Mouse (Mus musculus): ENCODE data around the gene Fam20a. TPM values are rescaled to one million over a fixed set of nuclear protein-coding genes. Genes with fewer than 3 reads are reported as not detected.

Gene Fam20a
- not detected in 4 replicates for total RNA-seq (2023; ENCODE audit: inconsistent age)

DNA sequence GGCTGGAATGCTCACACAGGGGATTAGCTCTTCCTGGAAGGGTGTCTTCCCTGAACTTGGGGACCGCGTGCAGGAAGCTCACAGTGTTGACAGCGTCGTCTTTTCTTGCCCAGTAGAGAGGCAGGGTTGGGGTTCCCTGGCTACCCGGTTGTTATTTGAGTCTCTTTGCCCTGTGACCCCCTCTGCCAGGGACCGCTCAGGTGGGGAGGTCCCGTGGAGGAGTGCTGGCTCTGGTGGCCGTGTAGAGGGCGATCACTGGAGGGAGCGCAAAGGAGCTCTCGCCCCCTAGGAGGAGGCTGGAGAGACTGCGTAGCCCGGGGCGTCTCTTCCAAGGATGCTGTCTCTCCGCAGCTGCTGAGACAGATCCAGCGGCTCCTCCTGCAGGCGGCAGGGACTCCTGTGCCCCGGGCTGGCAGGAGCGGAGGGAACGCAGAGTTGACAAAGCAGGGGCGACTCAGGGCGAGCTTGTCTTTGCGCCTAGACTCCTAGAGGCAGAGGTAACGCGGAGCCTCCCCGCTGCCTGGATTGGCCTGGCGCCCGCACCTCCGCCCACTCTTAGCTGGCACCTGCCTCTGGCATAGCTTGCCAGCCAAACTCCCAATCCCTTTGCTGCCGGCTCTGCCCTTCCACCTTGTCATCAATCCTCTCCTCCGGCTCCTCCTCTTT is at the start of gene Fam20a:
Gene Fam20a (minus strand): TSS at position 499 of the 666 bp plus-strand sequence.

DNA sequence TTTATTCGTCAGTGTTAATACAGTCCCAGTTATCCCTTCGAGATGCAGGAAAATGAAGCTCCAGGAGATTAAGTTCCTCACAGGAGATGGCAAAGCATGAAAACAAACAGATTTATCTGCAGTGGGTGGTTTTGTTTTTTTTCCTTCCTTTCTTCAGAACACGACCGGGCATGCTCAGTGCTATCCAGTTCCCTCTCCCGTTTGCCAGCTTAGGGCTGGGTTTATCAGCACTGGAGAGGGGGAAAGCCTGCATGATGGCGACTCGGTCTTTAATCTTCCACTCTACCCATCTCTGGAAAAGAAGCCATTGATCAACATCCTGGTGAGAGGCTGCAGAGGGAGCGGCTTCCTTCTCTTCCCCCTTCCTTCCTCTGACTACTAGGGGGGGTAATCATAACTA is 72.9 kb downstream of the Fam20a start, which contains the start of gene Prkar1a:
Gene Prkar1a (plus strand): TSS at position 200 of the 400 bp plus-strand sequence.

Other genes with a start within 250 kb of the Fam20a start
- 1.6 to 4.7 TPM (median 3.0 TPM) in 4 replicates for gene Arsg, start 248.9 kb downstream of the Fam20a start, total RNA-seq (2023; ENCODE audit: inconsistent age)
- 105 to 121 TPM (median 108 TPM) in 4 replicates for gene Slc16a6, start 248.7 kb downstream of the Fam20a start, total RNA-seq (2023; ENCODE audit: inconsistent age)
- gene Wipi1, start 110.3 kb downstream of the Fam20a start, total RNA-seq (2023; ENCODE audit: inconsistent age), result 0.74 to 2.0 TPM (median 1.2 TPM) in 4 replicates
- 280 to 302 TPM (median 289 TPM) in 4 replicates for gene Prkar1a, start 72.9 kb downstream of the Fam20a start, total RNA-seq (2023; ENCODE audit: inconsistent age)
- not detected in 4 replicates for gene 1700012B07Rik, start 105.8 kb upstream of the Fam20a start, total RNA-seq (2023; ENCODE audit: inconsistent age)